Mouse (Mus musculus): ENCODE measurements around the gene Zglp1.

Gene Zglp1

GRCm38 (mm10) chr9:21067006-21067684, at the start of gene Zglp1:
Gene Zglp1, minus strand, starts transcription at chr9:21067093.
- DNase-seq, result no peak

DNA sequence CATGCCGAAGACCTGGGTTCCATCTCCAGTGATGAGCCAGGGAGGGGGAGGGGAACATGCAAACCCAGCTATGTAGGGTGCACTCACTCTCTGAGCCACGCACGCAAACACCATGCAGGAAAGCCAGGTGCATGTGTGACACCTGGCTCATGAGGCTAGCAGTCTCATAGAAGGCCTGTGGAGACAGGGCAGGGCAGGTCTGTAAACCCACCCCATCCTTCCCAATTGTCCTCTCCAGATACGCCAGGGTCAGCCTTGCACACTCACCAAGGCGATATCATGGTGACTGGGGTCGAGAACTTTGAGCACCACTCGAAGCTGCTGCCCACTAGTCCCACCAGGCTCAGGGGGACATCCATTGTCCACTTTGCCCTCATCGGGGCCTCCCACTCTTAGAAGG, 48.2 kb upstream of the Zglp1 start:
- no peak for DNase-seq

DNA sequence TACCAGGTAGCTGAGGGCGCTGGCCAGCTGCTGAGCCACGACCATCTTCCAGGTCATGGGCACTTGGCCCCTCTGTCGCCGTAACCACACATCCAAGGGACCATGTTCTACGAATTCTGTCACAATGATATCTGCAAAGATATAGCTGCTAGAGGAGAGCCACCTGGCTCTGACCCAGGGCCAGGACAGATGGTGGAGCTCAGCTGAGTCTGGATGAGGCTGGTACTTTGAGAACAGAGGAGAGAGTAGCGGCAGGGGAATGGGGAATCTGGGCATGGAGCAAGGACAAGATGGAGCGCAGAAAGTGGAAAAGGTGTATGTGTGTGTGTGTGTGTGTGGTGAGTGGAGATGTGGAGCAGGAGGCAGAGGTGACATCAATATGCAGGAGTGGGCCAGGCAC, 47.3 kb upstream of the Zglp1 start:
- DNase-seq, result no peak

GRCm38 (mm10) chr9:21113751-21114150, 46.9 kb upstream of the Zglp1 start:
- DNase-seq, result no peak

DNA sequence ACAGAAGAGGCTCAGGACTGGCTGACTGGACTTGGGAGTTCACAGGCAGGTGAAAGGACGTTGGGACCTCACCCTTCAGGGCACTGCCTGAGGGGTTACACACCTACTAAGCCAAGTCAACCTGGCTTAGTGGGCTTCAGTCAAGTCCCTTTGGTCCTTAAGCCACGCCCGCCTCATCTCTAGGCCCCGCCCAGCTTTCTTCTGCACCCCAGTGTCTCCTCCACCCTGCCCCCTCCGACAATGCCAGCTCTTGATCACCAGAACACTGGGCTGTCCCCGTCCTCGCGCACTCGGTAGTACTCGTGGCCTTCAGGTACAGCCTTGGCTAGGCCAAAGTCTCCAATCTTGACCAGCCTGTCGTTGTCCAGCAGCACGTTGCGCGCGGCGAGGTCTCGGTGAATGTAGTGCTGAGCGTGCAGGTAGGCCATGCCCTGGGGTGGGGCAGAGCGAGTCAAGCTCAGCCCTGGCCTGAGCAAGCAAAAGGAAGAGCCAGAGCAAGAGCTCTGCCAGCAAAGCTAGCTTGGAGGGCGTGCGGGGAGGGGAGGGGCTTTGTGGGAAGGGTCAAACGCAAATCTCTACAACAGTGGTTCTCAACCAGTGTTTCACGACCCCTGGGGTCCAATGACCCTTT, 40.8 kb upstream of the Zglp1 start:
- DNase-seq, result no peak

DNA sequence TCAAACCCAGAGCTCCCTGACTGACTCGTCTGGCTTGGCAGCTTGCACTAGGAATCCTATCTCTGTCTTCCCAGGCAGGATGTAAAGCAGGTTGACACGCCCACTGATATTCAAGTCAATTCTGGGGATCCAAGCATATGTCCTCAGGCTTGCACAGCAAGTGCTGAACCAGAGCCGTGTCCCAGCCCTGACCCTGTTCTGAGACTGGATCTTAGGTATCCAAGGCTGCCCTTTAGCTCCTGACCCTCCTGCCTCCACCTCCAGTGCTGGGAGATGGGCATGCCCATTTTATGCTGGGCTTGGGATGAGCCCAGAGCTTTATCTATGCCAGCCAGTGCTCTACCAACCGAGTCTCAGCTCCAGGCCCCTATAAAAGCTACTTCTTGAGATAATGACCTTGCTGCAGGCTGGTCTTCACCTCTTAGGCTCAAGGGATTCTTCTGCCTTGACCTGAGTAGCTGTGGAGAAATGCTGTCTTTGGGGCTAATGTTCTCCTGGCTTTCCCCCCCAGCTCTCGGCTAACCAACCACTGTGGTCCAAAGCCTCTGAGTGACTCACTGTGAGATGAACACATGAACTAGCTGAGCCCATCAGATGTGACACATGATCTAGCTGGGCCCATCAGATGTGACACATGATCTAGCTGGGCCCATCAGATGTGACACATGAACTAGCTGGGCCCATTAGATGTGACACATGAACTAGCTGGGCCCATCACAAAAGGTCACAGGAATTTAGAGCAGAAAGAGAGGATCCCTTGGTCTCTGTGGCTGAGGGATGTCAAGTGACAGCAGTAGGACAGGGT, 39.1 kb upstream of the Zglp1 start:
- no peak for DNase-seq

- no peak for DNase-seq
These were observed 37.9 kb upstream of the Zglp1 start for GRCm38 (mm10) chr9:21104814-21105213.

DNA sequence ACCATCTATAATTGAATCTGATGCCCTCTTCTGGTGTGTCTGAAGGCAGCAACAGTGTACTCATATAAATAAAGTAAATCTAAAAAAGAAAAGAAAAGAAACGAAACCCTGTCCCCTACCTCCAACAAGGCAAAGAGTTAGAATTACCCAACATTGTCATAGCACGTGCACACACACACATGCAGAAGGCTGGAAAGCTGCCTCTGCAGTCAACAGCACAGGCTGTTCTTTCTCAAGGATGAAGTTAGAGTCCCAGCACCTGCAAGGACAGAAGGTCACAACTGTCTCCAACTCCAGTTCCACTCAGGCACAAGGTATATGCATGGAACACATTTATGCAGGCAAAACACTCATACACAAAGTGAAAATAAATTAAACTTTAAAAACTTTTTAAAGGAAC, 35.2 kb upstream of the Zglp1 start:
- no peak for DNase-seq

- DNase-seq, result no peak
These were observed 33.7 kb upstream of the Zglp1 start for GRCm38 (mm10) chr9:21100447-21101161.

GRCm38 (mm10) chr9:21097793-21098192, 30.9 kb upstream of the Zglp1 start:
- DNase-seq, result no peak

- DNase-seq, result no peak
These were observed 29.1 kb upstream of the Zglp1 start for GRCm38 (mm10) chr9:21095958-21096357.

DNA sequence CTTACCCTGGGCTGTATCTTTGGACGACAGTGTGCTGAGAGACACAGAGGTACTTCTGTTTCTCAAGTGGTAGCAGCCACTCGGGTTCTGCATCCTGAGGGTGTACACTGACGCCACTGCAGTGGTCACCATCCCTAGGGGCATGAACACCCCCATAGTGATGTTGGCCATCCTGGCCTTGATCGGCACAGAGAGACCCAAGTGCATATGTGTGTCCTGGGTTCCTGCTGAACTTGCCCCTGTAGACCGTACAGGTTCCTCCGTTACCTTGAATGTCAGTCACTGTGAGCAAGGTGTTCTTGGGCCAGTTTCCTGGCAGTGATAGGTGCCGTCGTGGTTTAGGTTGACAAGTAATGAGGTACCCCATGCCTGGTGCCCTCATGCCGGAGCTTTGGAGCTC, 26.5 kb upstream of the Zglp1 start:
- no peak for DNase-seq

- peak; percentile 97 for DNase-seq
These were observed 24.9 kb upstream of the Zglp1 start, which contains the start of the genes Gm38431 and Raver1 for GRCm38 (mm10) chr9:21091707-21092320. Gene Gm38431, minus strand, starts transcription at chr9:21091997. Gene Raver1, minus strand, starts transcription at chr9:21092008.

- DNase-seq, result no peak
These were observed 24.2 kb upstream of the Zglp1 start for GRCm38 (mm10) chr9:21090972-21091706.

- DNase-seq, result no peak
These were observed 23.6 kb upstream of the Zglp1 start for GRCm38 (mm10) chr9:21090537-21090936.

DNA sequence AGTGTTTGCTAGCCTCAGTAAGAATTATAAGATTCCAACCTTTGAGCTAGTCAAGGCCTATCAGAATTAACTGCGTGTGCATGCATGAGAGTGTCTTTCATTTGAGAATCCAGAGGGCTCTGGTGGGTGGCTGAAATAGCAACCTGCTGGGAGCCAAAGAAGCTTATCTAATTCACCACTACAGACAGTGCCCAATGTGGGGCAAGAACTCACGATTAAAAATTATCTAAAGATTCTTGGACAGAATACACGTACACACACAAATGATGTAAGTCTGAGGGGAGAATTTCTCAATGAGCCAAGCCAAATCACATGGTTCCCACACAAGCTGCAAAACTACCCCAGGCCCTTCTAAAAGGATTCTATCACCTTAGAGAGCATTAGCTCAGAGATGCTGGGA, 16.4 kb upstream of the Zglp1 start:
- no peak for DNase-seq

DNA sequence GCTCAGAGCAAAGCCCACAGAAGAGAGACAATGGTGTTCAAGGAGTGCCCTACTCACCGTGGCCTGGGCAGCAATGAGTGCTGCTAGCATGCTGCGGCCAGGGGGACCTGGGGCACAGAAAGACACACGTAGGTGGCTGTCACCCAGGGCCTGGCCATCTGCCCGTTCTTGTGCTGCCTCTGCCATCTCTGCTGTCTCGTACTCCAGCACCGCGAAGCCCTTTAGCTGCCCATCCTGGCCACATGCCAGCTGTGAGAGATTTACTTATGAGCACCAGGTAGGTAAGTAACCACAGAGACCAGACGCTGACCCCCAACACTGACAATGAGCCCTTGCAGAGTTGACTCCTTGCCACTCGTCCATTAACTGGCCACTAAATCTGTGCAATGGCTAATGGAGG, 14.2 kb upstream of the Zglp1 start:
- DNase-seq, result no peak

GRCm38 (mm10) chr9:21075625-21076024, 8.7 kb upstream of the Zglp1 start:
- DNase-seq, result no peak

DNA sequence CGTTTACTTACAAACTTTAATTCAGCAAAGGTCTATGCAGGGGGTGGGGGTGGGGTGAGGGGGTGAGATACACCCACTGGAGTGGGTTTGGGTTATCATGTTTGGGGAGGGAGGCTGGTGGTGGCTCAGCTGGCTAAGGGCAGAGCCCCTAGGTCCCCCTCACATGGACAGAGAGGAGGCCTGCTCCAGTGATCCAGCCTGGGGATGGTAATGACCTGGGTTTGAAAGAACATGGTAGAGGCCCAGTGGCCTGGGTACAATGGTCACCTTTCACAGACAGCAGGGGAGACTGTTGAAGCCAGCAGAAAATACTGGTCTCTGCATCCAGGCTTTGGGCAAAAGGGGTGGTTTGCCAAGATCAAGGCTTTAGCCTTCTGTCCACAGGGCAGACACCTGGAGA, 7.3 kb upstream of the Zglp1 start:
- DNase-seq, result no peak

- DNase-seq, result peak; percentile 93
These were observed 6.3 kb upstream of the Zglp1 start, which contains the start of the genes Gm49373 and Fdx1l for GRCm38 (mm10) chr9:21073044-21073840. Gene Gm49373, minus strand, starts transcription at chr9:21073096. Gene Fdx1l, minus strand, starts transcription at chr9:21073614.

GRCm38 (mm10) chr9:21072641-21073040, 5.7 kb upstream of the Zglp1 start:
- DNase-seq, result no peak
